In genomic region chr10:117393196-117393890, GRCm38 (mm10) we compare ENCODE assay signal across 8 mouse cellular contexts. TPM values are rescaled to one million over a fixed set of nuclear protein-coding genes. Genes with fewer than 3 reads are reported as not detected.
DNase-seq lines count a peak whose midpoint lies in the region; ATAC-seq and TF ChIP-seq lines count a peak whose summit lies in the region.

No protein-coding gene starts in this region.

- H3K27ac ChIP-seq in heart, embryonic 14.5 days (replicated peaks in 1 of 2; ENCODE audit: control insufficient read depth in 1 of 2, insufficient read depth in 1 of 2, low read depth in 2 of 2, low read length in 2 of 2): peak overlapping the region; percentile 5 to 55; a peak in 2 of 4 replicates
- H3K27ac ChIP-seq in kidney, postnatal 0 days: no peak overlapping the region
- no peak overlapping the region for H3K27ac ChIP-seq in stomach, postnatal 0 days (replicated peaks)

- peaks cover 0 to 9% of the 10 kb centered on the region in 2 experiments; a peak in 3 of 4 replicates for H3K4me1 ChIP-seq in heart, embryonic 14.5 days (ENCODE audit: control insufficient read depth in 2 of 2, insufficient read depth in 2 of 2, low read length in 2 of 2)
- no peaks in the 10 kb centered on the region for H3K4me1 ChIP-seq in kidney, postnatal 0 days (replicated peaks; ENCODE audit: insufficient read depth, low read length)
- H3K4me1 ChIP-seq in megakaryocyte, embryonic 14.5 days: peaks cover 45% of the 10 kb centered on the region
- H3K4me1 ChIP-seq in stomach, postnatal 0 days (replicated peaks; ENCODE audit: control insufficient read depth, insufficient read depth): no peaks in the 10 kb centered on the region; the same call in 1 of the 2 replicates

- H3K36me3 ChIP-seq in heart, embryonic 14.5 days (ENCODE audit: control insufficient read depth, insufficient read depth, low read length): no peaks in the 10 kb centered on the region
- no peaks in the 10 kb centered on the region for H3K36me3 ChIP-seq in kidney, postnatal 0 days (ENCODE audit: insufficient read depth, low read length)
- peaks cover 3% of the 10 kb centered on the region for H3K36me3 ChIP-seq in megakaryocyte, embryonic 14.5 days (replicated peaks; ENCODE audit: low read length)
- no peaks in the 10 kb centered on the region for H3K36me3 ChIP-seq in stomach, postnatal 0 days (ENCODE audit: control insufficient read depth, insufficient read depth, low read length)

- H3K4me3 ChIP-seq in heart, embryonic 14.5 days (ENCODE audit: control insufficient read depth in 1 of 2, insufficient read depth in 1 of 2, low read depth in 1 of 2, low read length in 2 of 2): peak overlapping the region; percentile 43 to 56
- H3K4me3 ChIP-seq in kidney, postnatal 0 days (replicated peaks; ENCODE audit: low read depth, low read length): peak overlapping the region; percentile 37
- H3K4me3 ChIP-seq in megakaryocyte, embryonic 14.5 days (replicated peaks): peak overlapping the region; percentile 90
- peak overlapping the region; percentile 38 for H3K4me3 ChIP-seq in stomach, postnatal 0 days (ENCODE audit: low read depth, low read length)

- H3K27me3 ChIP-seq in heart, embryonic 14.5 days (ENCODE audit: control insufficient read depth, insufficient read depth, low read length): peaks cover 6% of the 10 kb centered on the region; the same call in 1 of the 2 replicates
- H3K27me3 ChIP-seq in kidney, postnatal 0 days (ENCODE audit: insufficient read depth, low read length): no peaks in the 10 kb centered on the region
- no peaks in the 10 kb centered on the region for H3K27me3 ChIP-seq in megakaryocyte, embryonic 14.5 days (replicated peaks)
- no peaks in the 10 kb centered on the region for H3K27me3 ChIP-seq in stomach, postnatal 0 days (ENCODE audit: control insufficient read depth, insufficient read depth, low read length)

- WGBS in heart, embryonic 14.5 days: 2% methylated on average over 24 of the region's 27 CpGs
- WGBS in kidney, postnatal 0 days: under 1% methylated on average over 24 of the region's 27 CpGs
- WGBS in stomach, postnatal 0 days: 3% methylated on average over 24 of the region's 27 CpGs

- H3K9ac ChIP-seq in heart, embryonic 14.5 days (ENCODE audit: low read length): peak overlapping the region; percentile 71
- H3K9ac ChIP-seq in kidney, postnatal 0 days (ENCODE audit: low read depth, low read length): peak overlapping the region; percentile 53
- peak overlapping the region; percentile 41; the same call in 1 of the 2 replicates for H3K9ac ChIP-seq in stomach, postnatal 0 days (ENCODE audit: low read length)

- peak; percentile 93 for ATAC-seq in common myeloid progenitor, adult 5-6 weeks (replicated peaks; ENCODE audit: low read depth, poor library complexity, severe bottlenecking)
- ATAC-seq in heart, embryonic 14.5 days (ENCODE audit: insufficient number of reproducible peaks, insufficient read depth, low FRiP score, low read depth): peak; percentile 51
- peak; percentile 85 for ATAC-seq in kidney, postnatal 0 days (replicated peaks; ENCODE audit: low FRiP score, low read depth)
- peak; percentile 82 for ATAC-seq in stomach, postnatal 0 days (ENCODE audit: low FRiP score, low TSS enrichment)

- no peak for TF ChIP-seq CTCF in kidney, postnatal 0 days (IDR thresholded peaks at IDR 0.05; ENCODE audit: low read depth)
- no peak for TF ChIP-seq CTCF in stomach, postnatal 0 days (IDR thresholded peaks at IDR 0.05; ENCODE audit: low read depth)

- intact Hi-C loops in heart, postnatal 25 days (cut with DNase I): no loop called here

- peak; percentile 91 for DNase-seq in heart, adult 11 months
- no peak for DNase-seq in heart, postnatal 25 days (ENCODE audit: low spot score)
- peak; percentile 91 for DNase-seq in kidney, postnatal 0 days (ENCODE audit: low spot score)
- DNase-seq in stomach, postnatal 0 days (ENCODE audit: low spot score): peak; percentile 29
- no peak for DNase-seq in right cerebral cortex, postnatal 4 days

- no peak for TF ChIP-seq EP300 in stomach, postnatal 0 days (optimal IDR thresholded peaks at IDR 0.05)

- peak overlapping the region; percentile 84 for H3K4me2 ChIP-seq in heart, embryonic 14.5 days (ENCODE audit: low read length)
- H3K4me2 ChIP-seq in kidney, postnatal 0 days (ENCODE audit: low read length): peak overlapping the region; percentile 80
- H3K4me2 ChIP-seq in stomach, postnatal 0 days (replicated peaks; ENCODE audit: low read depth): peak overlapping the region; percentile 66

- H3K9me3 ChIP-seq in heart, embryonic 14.5 days (ENCODE audit: control insufficient read depth, low read length): no peaks in the 10 kb centered on the region
- no peaks in the 10 kb centered on the region for H3K9me3 ChIP-seq in kidney, postnatal 0 days (replicated peaks; ENCODE audit: low read length)
- no peaks in the 10 kb centered on the region for H3K9me3 ChIP-seq in megakaryocyte, embryonic 14.5 days
- H3K9me3 ChIP-seq in stomach, postnatal 0 days (ENCODE audit: control insufficient read depth, low read length): no peaks in the 10 kb centered on the region

RNA-seq across cellular contexts. Expression of gene Cpsf6, which starts 13.5 kb away (rescaled TPM):
- total RNA-seq in heart, postnatal 25 days (2021): 10 to 100 TPM; 27.9 to 35.2 TPM
- total RNA-seq in common myeloid progenitor, adult 5-6 weeks (2017): 152 and 168 TPM in 2 replicates
- polyA plus RNA-seq in heart, embryonic 14.5 days (2014; fragmentation: Nextera tagmentation; extraction: Ambion mirVana): 93.0 and 101 TPM in 2 replicates
- polyA plus RNA-seq in kidney, postnatal 0 days (2015; fragmentation: Nextera tagmentation; extraction: Ambion mirVana): 111 and 120 TPM in 2 replicates
- polyA plus RNA-seq in megakaryocyte, embryonic 14.5 days (2012; ENCODE audit: insufficient read depth, low replicate concordance): 77.6 and 434 TPM in 2 replicates
- polyA plus RNA-seq in stomach, postnatal 0 days (2015; fragmentation: Nextera tagmentation; extraction: Ambion mirVana): 52.5 and 53.6 TPM in 2 replicates

Comparison
In these comparisons a context has a peak if more than half of its experiments do, and no peak if none do; other contexts are left out.
1. DNase-seq: peak in heart, adult 11 months (single experiment), kidney, postnatal 0 days (single experiment) and stomach, postnatal 0 days (single experiment); none in heart, postnatal 25 days (single experiment) and right cerebral cortex, postnatal 4 days (single experiment).
2. H3K27ac ChIP-seq: peak in heart, embryonic 14.5 days (2 of 2); none in kidney, postnatal 0 days (single experiment) and stomach, postnatal 0 days (single experiment).
3. H3K4me3 ChIP-seq: peak in every context shown above with its lines; median percentile 90 in megakaryocyte, embryonic 14.5 days; 50 in heart, embryonic 14.5 days; 38 in stomach, postnatal 0 days; 37 in kidney, postnatal 0 days.
4. Peak in every context shown above with its lines, with median percentiles within 50 percentile points of each other: ATAC-seq, H3K4me2 ChIP-seq and H3K9ac ChIP-seq.